Mouse (Mus musculus) hindbrain, embryonic 14.5 days (tissue): Measurements from ENCODE around the gene Phb2. TPM values are rescaled to one million over a fixed set of nuclear protein-coding genes. Genes with fewer than 3 reads are reported as not detected.
"Not testable (repeated sequence)": the region's sequence is repeated elsewhere in the genome, so short reads cannot be mapped to it uniquely, and the experiment has no call there.

Experiments
- ATAC-seq: fragments of 200-750 bp; cut with Nextera tagmentation; 2 replicates; pipeline ENCODE4 v1.8.0; 2017; ENCODE audit warnings: moderate number of reproducible peaks, mild to moderate bottlenecking, moderate TSS enrichment, moderate library complexity; ENCODE audit not compliant: low FRiP score
- DNase-seq: peaks from one replicate; pipeline ENCODE4 v3.0.0-alpha.2; 2015; ENCODE audit warnings: low spot score
- H3K27ac ChIP-seq: fragments of 300-500 bp; sonication (generic); 2 replicates; pipeline ENCODE4 v1.5.1; 2014; ENCODE audit warnings: mild to moderate bottlenecking, moderate library complexity
- H3K27me3 ChIP-seq: fragments of 300-500 bp; sonication (generic); 2 replicates; pipeline ENCODE4 v1.6.1; 2014; ENCODE audit warnings: mild to moderate bottlenecking, low read length, mixed read lengths; ENCODE audit not compliant: control insufficient read depth, insufficient read depth
- H3K36me3 ChIP-seq: fragments of 300-500 bp; sonication (generic); replicated peaks from 2 replicates; pipeline ENCODE4 v1.6.1; 2014; ENCODE audit not compliant: control insufficient read depth, insufficient read depth
- H3K4me1 ChIP-seq: fragments of 300-500 bp; sonication (generic); replicated peaks from 2 replicates; pipeline ENCODE4 v1.6.1; 2014; ENCODE audit warnings: antibody characterized with exemption, low read length, mixed read lengths; ENCODE audit not compliant: control insufficient read depth, insufficient read depth
- H3K4me2 ChIP-seq: fragments of 300-500 bp; sonication (generic); replicated peaks from 2 replicates; pipeline ENCODE4 v1.6.1; 2014; ENCODE audit warnings: mild to moderate bottlenecking, moderate library complexity
- H3K4me3 ChIP-seq: fragments of 300-500 bp; sonication (generic); replicated peaks from 2 replicates; pipeline ENCODE4 v1.5.1; 2014; ENCODE audit warnings: mild to moderate bottlenecking, low read length
- H3K9ac ChIP-seq: fragments of 300-500 bp; sonication (generic); 2 replicates; pipeline ENCODE4 v1.6.1; 2014
- H3K9me3 ChIP-seq: fragments of 300-500 bp; sonication (generic); 2 replicates; pipeline ENCODE4 v1.6.1; 2016; ENCODE audit warnings: low read length; ENCODE audit not compliant: control insufficient read depth
- WGBS: fragments of 180-500 bp; shearing (Covaris S2); extraction: QIAGEN DNeasy Blood & Tissue Kit; methylation state at CpG from one replicate; pipeline ENCODE4 v1.1.7; 2014; 5-methylcytosine and 5-hydroxymethylcytosine counted together
- polyA plus RNA-seq: library from polyadenylated mRNA; unstranded; fragments of >200 nt; fragmentation: Nextera tagmentation; extraction: Ambion mirVana; gene quantifications from 2 replicates; pipeline ENCODE4 v1.2.1, GENCODE M21; 2014

Phb2 gene
- polyA plus RNA-seq, 1 experiment from 2014 or later, result 242 TPM

DNA sequence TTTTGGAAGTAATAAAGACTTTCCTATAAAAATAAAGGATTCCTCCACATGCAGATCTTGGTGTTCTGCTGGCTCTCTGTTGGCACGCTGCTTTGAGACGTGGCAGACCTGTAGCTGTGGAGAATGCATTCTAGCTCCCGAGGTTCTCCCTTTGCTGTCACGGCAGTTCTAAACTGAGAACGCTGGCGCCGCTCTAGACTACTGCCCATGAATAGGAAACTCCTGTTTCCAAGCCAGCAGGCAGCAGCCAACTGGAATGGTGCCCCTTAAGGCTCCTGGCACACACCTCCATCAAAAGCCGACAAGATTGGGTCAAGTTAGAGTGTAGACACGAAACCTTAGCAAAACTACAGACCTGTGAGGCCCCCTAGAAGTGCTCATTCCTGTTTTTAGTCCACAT lies 38.5 kb upstream of the Phb2 start:
- Histone ChIP-seq H3K4me2 (no peak overlapping the region), H3K27me3 (no peaks in the 10 kb centered on the region), H3K4me3 (no peak overlapping the region), H3K9me3 (no peaks in the 10 kb centered on the region), H3K27ac (no peak overlapping the region), H3K4me1 (no peaks in the 10 kb centered on the region), H3K36me3 (no peaks in the 10 kb centered on the region), H3K9ac (no peak overlapping the region)
- ATAC-seq (no peak), DNase-seq (no peak)
- WGBS, result 91% methylated on average over 9 of the region's 9 CpGs

DNA sequence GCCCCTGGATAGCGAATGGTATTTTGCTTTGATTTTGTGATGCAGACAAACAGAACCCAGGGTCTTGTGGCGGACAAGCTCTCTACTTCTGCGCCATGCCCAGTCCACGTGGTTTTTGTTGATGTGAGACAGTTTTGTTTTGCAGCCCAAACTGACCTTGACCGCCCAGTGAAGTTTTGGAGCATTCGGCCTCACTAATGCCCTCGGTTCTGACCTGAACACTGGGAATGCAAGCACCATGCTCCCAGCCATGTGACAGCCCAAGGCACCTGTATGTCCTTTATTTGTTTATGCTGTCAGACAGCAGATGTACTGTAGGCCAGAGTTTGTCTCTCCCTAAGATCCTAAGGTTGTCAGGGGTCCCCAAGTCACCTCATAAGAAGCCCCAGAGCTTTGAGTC lies 37.5 kb upstream of the Phb2 start:
- no peaks in the 10 kb centered on the region for H3K27me3 ChIP-seq
- WGBS, result 98% methylated on average over 7 of the region's 7 CpGs
- no peak overlapping the region for H3K4me3 ChIP-seq
- H3K4me1 ChIP-seq, result no peaks in the 10 kb centered on the region
- no peak overlapping the region for H3K9ac ChIP-seq
- no peaks in the 10 kb centered on the region for H3K36me3 ChIP-seq
- ATAC-seq, result no peak
- no peak overlapping the region for H3K4me2 ChIP-seq
- no peak for DNase-seq
- H3K27ac ChIP-seq, result no peak overlapping the region
- H3K9me3 ChIP-seq, result no peaks in the 10 kb centered on the region

DNA sequence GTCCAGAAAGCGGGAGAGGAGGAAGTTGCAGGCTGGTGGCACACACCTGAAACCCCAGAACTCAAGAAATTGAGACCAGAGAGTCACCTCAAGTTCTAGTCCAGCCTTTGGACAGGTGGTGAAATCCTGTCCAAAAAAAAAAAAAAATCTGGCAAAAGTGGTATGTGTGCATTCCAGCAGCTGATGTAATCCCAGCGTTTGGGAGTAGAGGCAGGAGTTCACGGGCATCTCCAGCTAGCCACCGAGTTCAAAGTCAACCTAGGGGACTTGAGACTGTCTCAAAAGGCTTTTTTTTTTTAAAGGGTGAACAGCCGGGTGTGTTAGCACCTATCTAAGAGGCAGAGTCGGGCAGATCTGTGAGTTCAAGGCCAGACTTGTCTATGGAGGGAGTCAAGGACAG lies 36.0 kb upstream of the Phb2 start:
- no peaks in the 10 kb centered on the region for H3K4me1 ChIP-seq
- no peak for DNase-seq
- no peaks in the 10 kb centered on the region for H3K36me3 ChIP-seq
- 90% methylated on average over 6 of the region's 6 CpGs for WGBS
- H3K4me2 ChIP-seq, result no peak overlapping the region
- no peaks in the 10 kb centered on the region for H3K9me3 ChIP-seq
- no peaks in the 10 kb centered on the region for H3K27me3 ChIP-seq
- H3K4me3 ChIP-seq, result no peak overlapping the region
- ATAC-seq, result no peak
- H3K27ac ChIP-seq, result no peak overlapping the region
- no peak overlapping the region for H3K9ac ChIP-seq

GRCm38 (mm10) chr6:124678769-124679168 lies 33.4 kb upstream of the Phb2 start:
- Histone ChIP-seq H3K27me3 (no peaks in the 10 kb centered on the region), H3K4me1 (no peaks in the 10 kb centered on the region), H3K27ac (no peak overlapping the region), H3K9ac (no peak overlapping the region), H3K4me3 (no peak overlapping the region), H3K9me3 (no peaks in the 10 kb centered on the region), H3K4me2 (no peak overlapping the region), H3K36me3 (no peaks in the 10 kb centered on the region)
- WGBS, result over 99% methylated on average over 7 of the region's 7 CpGs
- ATAC-seq (no peak), DNase-seq (no peak)

DNA sequence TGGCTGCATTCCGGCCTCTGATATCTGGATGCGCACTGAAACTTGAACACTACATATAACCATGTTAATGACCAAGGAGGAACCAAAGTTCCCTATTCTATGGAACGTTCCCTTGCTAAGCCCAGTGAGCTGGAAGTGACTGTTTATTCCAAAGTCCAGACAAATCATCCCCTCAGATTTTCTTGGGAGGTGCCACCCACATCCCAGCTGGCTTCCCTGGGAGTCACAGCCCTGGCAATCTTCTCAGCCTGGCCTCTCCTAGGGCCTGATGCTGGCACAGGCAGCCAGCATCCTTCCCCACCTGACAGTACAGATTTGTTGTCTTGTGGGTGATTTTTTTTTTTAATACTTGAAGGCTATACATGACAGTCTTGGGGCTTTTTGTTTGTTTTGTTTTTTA lies 32.6 kb upstream of the Phb2 start:
- Histone ChIP-seq H3K4me1 (no peaks in the 10 kb centered on the region), H3K4me3 (no peak overlapping the region), H3K27me3 (no peaks in the 10 kb centered on the region), H3K9ac (no peak overlapping the region), H3K4me2 (no peak overlapping the region), H3K9me3 (no peaks in the 10 kb centered on the region), H3K36me3 (no peaks in the 10 kb centered on the region), H3K27ac (no peak overlapping the region)
- DNase-seq (no peak), ATAC-seq (no peak)
- WGBS, result 93% methylated on average over 3 of the region's 3 CpGs

DNA sequence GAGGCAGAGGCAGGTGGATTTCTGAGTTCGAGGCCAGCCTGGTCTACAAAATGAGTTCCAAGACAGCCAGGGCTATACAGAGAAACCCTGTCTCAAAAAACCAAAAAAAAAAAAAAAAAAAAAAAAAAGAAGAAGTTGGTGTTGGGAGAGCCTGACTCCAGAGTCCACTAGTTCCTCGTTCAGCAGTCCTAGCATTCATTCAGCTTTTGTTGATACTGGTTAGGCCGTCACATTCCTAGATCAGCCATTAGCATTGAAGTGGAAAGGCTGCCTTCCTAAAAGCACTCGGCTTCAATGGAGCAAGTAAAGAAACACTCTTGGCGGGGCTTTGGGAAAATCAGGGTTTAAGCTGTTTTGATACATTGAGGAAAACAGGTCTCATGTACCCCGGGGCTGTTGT lies 29.8 kb upstream of the Phb2 start:
- not testable (repeated sequence) for H3K4me2 ChIP-seq, H3K36me3 ChIP-seq, H3K9ac ChIP-seq, H3K4me1 ChIP-seq, H3K27me3 ChIP-seq, H3K4me3 ChIP-seq, H3K27ac ChIP-seq, ATAC-seq, DNase-seq, H3K9me3 ChIP-seq
- 55% methylated on average over 6 of the region's 6 CpGs for WGBS

DNA sequence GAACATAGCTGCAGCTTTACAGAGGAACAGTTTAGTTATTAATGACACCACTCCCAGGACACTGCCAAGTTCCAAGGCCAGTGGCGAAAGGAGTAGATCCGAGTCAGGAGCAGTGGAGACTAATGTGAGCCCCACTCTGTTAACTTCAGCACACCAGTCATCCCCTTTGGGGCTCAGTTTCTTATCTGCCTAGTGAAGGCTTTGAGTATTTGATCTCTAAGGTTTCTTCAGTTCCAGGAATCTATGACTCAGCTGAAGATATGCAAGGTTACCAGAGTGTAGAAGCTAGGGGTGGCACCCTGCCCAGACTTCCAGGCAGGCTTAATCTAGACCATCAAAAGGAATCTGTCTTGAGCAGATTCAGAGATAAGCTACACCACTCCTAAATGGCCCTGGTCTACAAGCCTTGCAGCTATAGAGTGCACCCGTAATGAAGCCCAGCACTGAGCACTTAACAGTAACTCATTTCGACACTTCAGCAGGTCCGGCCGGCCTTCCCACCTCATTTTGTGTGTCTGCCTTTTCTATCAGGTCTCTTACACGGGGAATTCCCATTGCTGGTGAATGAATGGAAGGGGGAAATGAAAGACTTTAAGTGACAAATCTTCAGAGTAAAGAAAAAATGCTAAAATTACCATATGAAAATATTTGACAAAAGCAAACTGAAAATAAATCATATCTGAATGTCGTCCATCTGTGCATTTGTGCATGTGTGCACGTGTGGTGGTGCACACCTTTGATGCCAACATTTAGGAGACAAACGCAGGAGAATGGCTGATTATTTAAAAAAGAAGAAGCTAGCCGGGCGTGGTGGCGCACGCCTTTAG lies 28.3 kb upstream of the Phb2 start:
- Histone ChIP-seq H3K9me3 (no peaks in the 10 kb centered on the region), H3K36me3 (no peaks in the 10 kb centered on the region), H3K4me1 (no peaks in the 10 kb centered on the region), H3K27me3 (no peaks in the 10 kb centered on the region), H3K27ac (no peak overlapping the region), H3K9ac (no peak overlapping the region), H3K4me3 (no peak overlapping the region), H3K4me2 (no peak overlapping the region)
- WGBS, result 93% methylated on average over 14 of the region's 14 CpGs
- DNase-seq, result no peak
- ATAC-seq, result no peak

DNA sequence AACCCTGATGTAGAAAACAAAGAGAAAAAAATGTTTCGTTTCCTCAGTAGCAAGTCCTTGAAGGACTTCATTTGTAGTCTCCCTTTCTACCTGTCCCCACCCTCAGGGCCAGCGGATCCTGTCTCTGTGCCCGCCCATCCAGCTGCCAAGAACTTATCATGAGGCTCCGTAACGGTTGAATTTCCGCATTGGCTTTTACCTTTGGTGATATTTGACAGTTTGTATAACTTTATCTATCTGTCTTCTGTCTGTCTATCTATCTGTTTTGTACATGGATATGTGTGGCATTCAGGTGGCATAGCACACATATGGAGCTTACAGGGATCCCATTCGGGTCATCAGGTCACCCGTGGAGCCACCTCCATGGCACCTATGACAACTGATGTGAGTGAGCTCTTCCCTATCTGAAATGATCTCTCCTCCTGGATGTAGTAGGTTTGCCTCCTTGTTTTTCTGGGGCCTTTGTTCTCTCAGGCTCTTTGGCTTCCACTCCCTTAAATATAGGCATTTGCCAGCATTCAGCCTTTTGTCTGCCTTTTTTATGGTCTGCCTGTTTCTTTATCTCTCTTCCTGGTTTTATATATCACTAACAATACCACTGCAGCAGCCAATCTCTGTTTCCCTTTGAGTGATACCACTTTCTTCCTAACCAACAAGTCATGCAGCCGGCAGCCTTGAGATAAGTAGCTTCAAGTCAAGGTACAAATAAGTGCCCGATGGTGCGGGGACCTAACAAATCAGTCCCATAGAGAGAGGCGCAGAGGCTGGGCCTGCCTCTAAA lies 26.3 kb upstream of the Phb2 start:
- Histone ChIP-seq H3K27me3 (no peaks in the 10 kb centered on the region), H3K9ac (no peak overlapping the region), H3K36me3 (no peaks in the 10 kb centered on the region), H3K4me3 (no peak overlapping the region), H3K4me2 (no peak overlapping the region), H3K4me1 (no peaks in the 10 kb centered on the region), H3K9me3 (no peaks in the 10 kb centered on the region), H3K27ac (no peak overlapping the region)
- WGBS, result 87% methylated on average over 12 of the region's 12 CpGs
- DNase-seq (no peak), ATAC-seq (no peak)

- not testable (repeated sequence) for DNase-seq, H3K27ac ChIP-seq, H3K36me3 ChIP-seq, H3K4me3 ChIP-seq, H3K9ac ChIP-seq, H3K27me3 ChIP-seq, ATAC-seq, H3K4me1 ChIP-seq, H3K4me2 ChIP-seq, H3K9me3 ChIP-seq
- 78% methylated on average over 1 of the region's 1 CpGs for whole genome bisulfite sequencing
These were observed 25.5 kb upstream of the Phb2 start for GRCm38 (mm10) chr6:124686644-124687043.
